13 mouse cellular contexts compared by ENCODE assay signal in the genomic region with DNA sequence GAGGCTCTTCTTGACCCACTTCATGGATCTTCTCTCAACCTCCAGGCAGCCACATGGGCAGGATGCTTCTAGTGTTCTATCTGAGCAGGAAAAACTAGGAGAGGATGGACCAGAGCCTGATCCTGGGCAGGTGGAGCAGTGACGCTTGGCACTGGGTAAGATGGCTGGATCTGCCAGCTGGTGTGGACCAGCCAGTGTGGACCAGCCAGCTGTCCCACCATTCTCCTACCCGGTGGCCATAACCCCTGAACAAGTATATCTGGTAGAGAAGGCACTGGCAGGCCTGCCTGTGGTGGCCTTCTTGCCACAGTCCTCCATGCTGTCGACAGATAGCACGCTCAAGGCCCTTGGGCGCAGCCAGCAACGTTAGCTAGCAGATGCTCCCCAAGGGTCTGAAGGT.
A peak's percentile ranks its signal among the peaks of the same experiment; 100 is the strongest.
DNase-seq lines count a peak whose midpoint lies in the region; ATAC-seq lines count a peak whose summit lies in the region.
"Had no signal": no experiment of that assay in that cellular context is flagged by ENCODE, and none has a peak within 500 bp of the region (broad histone marks: within the 10 kb centered on the region; RNA-seq: fewer than 3 reads in every experiment).

No protein-coding gene starts in this region.

- H3K9ac ChIP-seq in heart, embryonic 14.5 days (ENCODE audit: low read length) = peak overlapping the region; percentile 1; the same call in 1 of the 2 replicates
- H3K9ac ChIP-seq in midbrain, embryonic 11.5 days (ENCODE audit: low read length) = no peak overlapping the region
- H3K9ac ChIP-seq: liver, embryonic 12.5 days had no signal

- H3K9me3 ChIP-seq in heart, embryonic 14.5 days (ENCODE audit: control insufficient read depth, low read length) = no peaks in the 10 kb centered on the region
- no peaks in the 10 kb centered on the region for H3K9me3 ChIP-seq in midbrain, embryonic 11.5 days (ENCODE audit: control insufficient read depth, low read length)
- H3K9me3 ChIP-seq: liver, embryonic 12.5 days had no signal

- H3K4me3 ChIP-seq in heart, embryonic 14.5 days (ENCODE audit: control insufficient read depth in 1 of 2, insufficient read depth in 1 of 2, low read depth in 1 of 2, low read length in 2 of 2) = no peak overlapping the region
- H3K4me3 ChIP-seq in brown adipose tissue, adult 24 weeks (ENCODE audit: insufficient read depth, low read depth, low read length) = no peak overlapping the region
- no peak overlapping the region for H3K4me3 ChIP-seq in midbrain, embryonic 11.5 days (ENCODE audit: low read depth, low read length)
- H3K4me3 ChIP-seq: liver, embryonic 12.5 days had no signal

- no peak for ATAC-seq in heart, embryonic 14.5 days (ENCODE audit: insufficient number of reproducible peaks, insufficient read depth, low FRiP score, low read depth)
- no peak for ATAC-seq in midbrain, embryonic 11.5 days (ENCODE audit: low FRiP score)
- ATAC-seq: liver, embryonic 12.5 days had no signal

- H3K27me3 ChIP-seq in heart, embryonic 14.5 days (ENCODE audit: control insufficient read depth, insufficient read depth, low read length) = no peaks in the 10 kb centered on the region
- no peaks in the 10 kb centered on the region for H3K27me3 ChIP-seq in midbrain, embryonic 11.5 days (ENCODE audit: control insufficient read depth, insufficient read depth, low read length)
- H3K27me3 ChIP-seq: liver, embryonic 12.5 days had no signal

- intact Hi-C loops in heart, postnatal 10 days (cut with DNase I) = loop anchor here (10.0 kb wide), 1 partner anchor 348 kb away; no protein-coding TSS in a partner anchor

- H3K4me2 ChIP-seq in heart, embryonic 14.5 days (ENCODE audit: low read length) = peak overlapping the region; percentile 3; the same call in 1 of the 2 replicates
- H3K4me2 ChIP-seq in midbrain, embryonic 11.5 days = no peak overlapping the region
- H3K4me2 ChIP-seq: liver, embryonic 12.5 days had no signal

- H3K36me3 ChIP-seq in heart, embryonic 14.5 days (ENCODE audit: control insufficient read depth, insufficient read depth, low read length) = no peaks in the 10 kb centered on the region
- H3K36me3 ChIP-seq in midbrain, embryonic 11.5 days (ENCODE audit: control insufficient read depth, insufficient read depth, low read length) = no peaks in the 10 kb centered on the region
- H3K36me3 ChIP-seq: liver, embryonic 12.5 days had no signal

- whole genome bisulfite sequencing in heart, embryonic 14.5 days = 74% methylated on average over 6 of the region's 6 CpGs
- WGBS in midbrain, embryonic 11.5 days = 87% methylated on average over 6 of the region's 6 CpGs

- peak; percentile 56 to 65 for DNase-seq in cerebellum, postnatal 10 days
- DNase-seq in cerebellum, postnatal 25 days = no peak
- DNase-seq in heart, postnatal 10 days = no peak
- peak; percentile 35 for DNase-seq in midbrain, embryonic 11.5 days (ENCODE audit: low spot score, missing footprints)
- no peak for DNase-seq in kidney, postnatal 10 days
- no peak for DNase-seq in lung, postnatal 36 days
- DNase-seq: kidney, postnatal 14 days; lung, postnatal 14 days; right cerebral cortex, postnatal 14 days; thymus, adult 18-20 months had no signal

- peaks cover 50 to 68% of the 10 kb centered on the region in 2 experiments for H3K4me1 ChIP-seq in heart, embryonic 14.5 days (ENCODE audit: control insufficient read depth in 2 of 2, insufficient read depth in 2 of 2, low read length in 2 of 2)
- peaks cover 29% of the 10 kb centered on the region for H3K4me1 ChIP-seq in brown adipose tissue, adult 24 weeks (ENCODE audit: control insufficient read depth, insufficient read depth, insufficient read length, low read length)
- peaks cover 8% of the 10 kb centered on the region for H3K4me1 ChIP-seq in midbrain, embryonic 11.5 days (ENCODE audit: control insufficient read depth, insufficient read depth, low read length)

- peak overlapping the region; percentile 28 to 70 for H3K27ac ChIP-seq in heart, embryonic 14.5 days (replicated peaks in 1 of 2; ENCODE audit: control insufficient read depth in 1 of 2, insufficient read depth in 1 of 2, low read depth in 2 of 2, low read length in 2 of 2)
- H3K27ac ChIP-seq in brown adipose tissue, adult 24 weeks (replicated peaks; ENCODE audit: low read depth, low read length) = peak overlapping the region; percentile 60
- no peak overlapping the region for H3K27ac ChIP-seq in midbrain, embryonic 11.5 days (ENCODE audit: low read depth, low read length)
- H3K27ac ChIP-seq: liver, embryonic 12.5 days had no signal

Comparison
In these comparisons a context has a peak if more than half of its experiments do, and no peak if none do; other contexts are left out.
1. DNase-seq: peak in cerebellum, postnatal 10 days (2 of 2) and midbrain, embryonic 11.5 days (single experiment); none in cerebellum, postnatal 25 days (0 of 2), heart, postnatal 10 days (0 of 2), kidney, postnatal 10 days (single experiment) and lung, postnatal 36 days (single experiment).